ENCODE assay signal across 8 mouse cellular contexts in genomic region chr15:100825249-100825856, GRCm38 (mm10). TPM values are rescaled to one million over a fixed set of nuclear protein-coding genes. Genes with fewer than 3 reads are reported as not detected.
A peak's percentile ranks its signal among the peaks of the same experiment; 100 is the strongest.
DNase-seq lines count a peak whose midpoint lies in the region; ATAC-seq lines count a peak whose summit lies in the region.

No protein-coding gene starts in this region.

- H3K4me2 ChIP-seq in kidney, embryonic 14.5 days (replicated peaks; ENCODE audit: low read depth, low read length), result peak overlapping the region; percentile 37
- peak overlapping the region; percentile 28; the same call in 1 of the 2 replicates for H3K4me2 ChIP-seq in embryonic facial prominence, embryonic 15.5 days (replicated peaks)
- H3K4me2 ChIP-seq in neural tube, embryonic 15.5 days, result peak overlapping the region; percentile 58

- peak overlapping the region; percentile 14 for H3K4me3 ChIP-seq in kidney, embryonic 14.5 days (ENCODE audit: low read length)
- no peak overlapping the region for H3K4me3 ChIP-seq in embryonic facial prominence, embryonic 15.5 days (replicated peaks)
- H3K4me3 ChIP-seq in neural tube, embryonic 15.5 days (replicated peaks), result peak overlapping the region; percentile 26

- ATAC-seq in kidney, embryonic 14.5 days (ENCODE audit: low FRiP score, low TSS enrichment), result peak; percentile 32; the same call in 1 of the 2 replicates
- peak; percentile 69; the same call in 1 of the 2 replicates for ATAC-seq in embryonic facial prominence, embryonic 15.5 days (ENCODE audit: insufficient number of reproducible peaks, low FRiP score, low TSS enrichment, low read depth)
- peak; percentile 84 for ATAC-seq in neural tube, embryonic 15.5 days (ENCODE audit: low FRiP score)
- ATAC-seq in activated CD4-positive, CD25-positive, alpha-beta regulatory T cell, adult 4 months, result no peak

- H3K27me3 ChIP-seq in kidney, embryonic 14.5 days (ENCODE audit: control insufficient read depth, insufficient read depth, low read length), result peaks cover 15% of the 10 kb centered on the region
- H3K27me3 ChIP-seq in embryonic facial prominence, embryonic 15.5 days, result peaks cover 20% of the 10 kb centered on the region
- H3K27me3 ChIP-seq in neural tube, embryonic 15.5 days (replicated peaks), result peaks cover 3% of the 10 kb centered on the region; the same call in 1 of the 2 replicates

- no peaks in the 10 kb centered on the region for H3K9me3 ChIP-seq in kidney, embryonic 14.5 days (ENCODE audit: control insufficient read depth, low read length)
- H3K9me3 ChIP-seq in embryonic facial prominence, embryonic 15.5 days (replicated peaks), result no peaks in the 10 kb centered on the region
- no peaks in the 10 kb centered on the region for H3K9me3 ChIP-seq in neural tube, embryonic 15.5 days (replicated peaks)

- H3K4me1 ChIP-seq in kidney, embryonic 14.5 days (ENCODE audit: control insufficient read depth, insufficient read depth, low read length), result peaks cover 11% of the 10 kb centered on the region; the same call in 1 of the 2 replicates
- peaks cover 13% of the 10 kb centered on the region for H3K4me1 ChIP-seq in embryonic facial prominence, embryonic 15.5 days
- H3K4me1 ChIP-seq in neural tube, embryonic 15.5 days, result peaks cover 7% of the 10 kb centered on the region

- 11% methylated on average over 26 of the region's 26 CpGs for WGBS in kidney, embryonic 14.5 days
- WGBS in embryonic facial prominence, embryonic 15.5 days, result 10% methylated on average over 24 of the region's 26 CpGs
- WGBS in neural tube, embryonic 15.5 days, result 14% methylated on average over 25 of the region's 26 CpGs

- no peak overlapping the region for H3K27ac ChIP-seq in kidney, embryonic 14.5 days (ENCODE audit: low read depth, low read length)
- H3K27ac ChIP-seq in embryonic facial prominence, embryonic 15.5 days (replicated peaks), result no peak overlapping the region
- H3K27ac ChIP-seq in neural tube, embryonic 15.5 days (replicated peaks), result no peak overlapping the region

- no peak for DNase-seq in kidney, postnatal 14 days
- DNase-seq in layer of hippocampus, adult 8-10 months (ENCODE audit: low spot score in 2 of 2), result peak; percentile 46 to 58
- no peak for DNase-seq in thymus, postnatal 14 days
- DNase-seq in urinary bladder, postnatal 14 days (ENCODE audit: low spot score), result no peak

- H3K9ac ChIP-seq in kidney, embryonic 14.5 days (ENCODE audit: low read depth, low read length), result no peak overlapping the region
- H3K9ac ChIP-seq in embryonic facial prominence, embryonic 15.5 days, result no peak overlapping the region
- no peak overlapping the region; the same call in 1 of the 2 replicates for H3K9ac ChIP-seq in neural tube, embryonic 15.5 days (replicated peaks)

- no peaks in the 10 kb centered on the region for H3K36me3 ChIP-seq in kidney, embryonic 14.5 days (ENCODE audit: control insufficient read depth, insufficient read depth, low read length)
- H3K36me3 ChIP-seq in embryonic facial prominence, embryonic 15.5 days, result no peaks in the 10 kb centered on the region
- H3K36me3 ChIP-seq in neural tube, embryonic 15.5 days, result no peaks in the 10 kb centered on the region

RNA-seq across cellular contexts. Expression of gene Scn8a, which starts 44.3 kb away (rescaled TPM):
- 15.1 and 18.4 TPM in 2 replicates for polyA plus RNA-seq in kidney, embryonic 14.5 days (2014; fragmentation: Nextera tagmentation; extraction: Ambion mirVana)
- polyA plus RNA-seq in embryonic facial prominence, embryonic 15.5 days (2015; fragmentation: Nextera tagmentation; extraction: Ambion mirVana), result 4.3 and 5.5 TPM in 2 replicates
- total RNA-seq in layer of hippocampus, adult 8-10 months (2022), result 100 to 1,000 TPM; 205 to 269 (median 234) TPM
- polyA plus RNA-seq in neural tube, embryonic 15.5 days (2015; fragmentation: Nextera tagmentation; extraction: Ambion mirVana), result 24.9 and 29.2 TPM in 2 replicates
- polyA plus RNA-seq in activated CD4-positive, CD25-positive, alpha-beta regulatory T cell, adult 4 months (2017; shearing (Covaris generic)), result 1 to 10 TPM in 1 of 2 experiments, under 1 TPM in 1; 0.52 to 2.2 TPM

Comparison
In these comparisons a context has a peak if more than half of its experiments do, and no peak if none do; other contexts are left out.
1. DNase-seq: peak in layer of hippocampus, adult 8-10 months (2 of 2); none in kidney, postnatal 14 days (single experiment), thymus, postnatal 14 days (single experiment) and urinary bladder, postnatal 14 days (single experiment).
2. Peak in every context shown above with its lines, with median percentiles within 50 percentile points of each other: H3K4me2 ChIP-seq.